Mouse (Mus musculus) large intestine, adult 2 months (tissue): ENCODE measurements around the gene Nmu. TPM values are rescaled to one million over a fixed set of nuclear protein-coding genes. Genes with fewer than 3 reads are reported as not detected.

Experiments
- DNase-seq: peaks from one replicate; pipeline ENCODE4 v3.0.0-alpha.2; 2012; ENCODE audit warnings: low read depth, low spot score
- WGBS: fragments of 180-500 bp; shearing (Covaris S2); methylation state at CpG from one replicate; pipeline ENCODE4 v1.1.7; 2018; 5-methylcytosine and 5-hydroxymethylcytosine counted together
- polyA plus RNA-seq: library from polyadenylated mRNA; depleted of rRNA; stranded (reverse); fragments of >200 nt; gene quantifications from 2 replicates; pipeline ENCODE4 v1.2.3, GENCODE M21; 2012; rRNA removed

Gene Nmu
- polyA plus RNA-seq, 1 experiment = 1.6 TPM

GRCm38 (mm10) chr5:76325113-76325512 lies 38.5 kb downstream of the Nmu start:
- WGBS = 87% methylated on average over 4 of the region's 4 CpGs

DNA sequence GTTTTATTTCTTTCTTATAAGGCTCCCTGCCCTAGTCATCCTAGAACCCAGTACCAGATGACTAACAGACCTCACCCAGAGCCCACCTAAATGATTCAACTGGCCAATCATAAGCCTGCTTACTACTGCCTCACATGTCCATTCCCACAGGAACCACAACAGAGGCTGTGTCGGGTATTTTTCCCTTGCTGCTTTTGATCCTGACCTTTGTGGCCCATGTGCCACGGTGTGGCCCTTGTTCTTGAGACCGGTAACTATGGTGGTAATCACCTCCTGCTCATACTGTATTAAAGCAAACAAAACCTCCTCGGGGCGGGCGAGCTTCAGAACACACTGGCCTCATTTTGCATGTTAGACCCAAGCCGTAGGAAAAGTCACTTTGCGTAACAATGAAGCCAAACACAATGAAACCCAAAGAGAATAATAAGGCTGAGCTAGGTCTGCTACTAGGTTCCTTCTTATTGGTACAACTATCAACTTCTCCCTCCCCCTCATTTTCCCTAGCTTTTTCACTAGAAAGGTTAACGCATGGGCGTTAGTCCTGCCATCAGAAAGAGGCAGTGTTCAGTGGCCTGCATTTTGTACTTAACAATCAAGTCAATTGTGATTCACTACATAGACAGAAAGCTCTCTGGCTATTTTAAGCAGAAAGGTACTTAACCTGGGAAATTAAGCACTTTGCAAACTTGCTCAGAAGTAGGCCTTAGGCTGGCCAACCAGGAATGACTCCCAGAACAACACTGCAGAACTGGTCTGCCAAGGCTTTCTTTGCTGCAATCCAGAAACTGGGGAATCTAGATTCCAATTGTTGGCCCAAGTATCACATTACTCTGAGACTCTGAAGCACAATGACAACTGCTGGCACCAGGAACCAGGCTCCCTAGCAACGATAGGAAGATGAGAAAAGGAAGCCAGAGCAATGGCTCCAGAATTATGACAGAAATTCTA lies 42.1 kb downstream of the Nmu start:
- no peak for DNase-seq
- 41% methylated on average over 11 of the region's 11 CpGs for WGBS

More at GRCm38 (mm10) chr5:76325113-76325512, 38.5 kb downstream of the Nmu start:
- no peak for DNase-seq

GRCm38 (mm10) chr5:76308206-76308605 lies 55.4 kb downstream of the Nmu start:
- 40% methylated on average over 2 of the region's 2 CpGs for WGBS
- DNase-seq = no peak

DNA sequence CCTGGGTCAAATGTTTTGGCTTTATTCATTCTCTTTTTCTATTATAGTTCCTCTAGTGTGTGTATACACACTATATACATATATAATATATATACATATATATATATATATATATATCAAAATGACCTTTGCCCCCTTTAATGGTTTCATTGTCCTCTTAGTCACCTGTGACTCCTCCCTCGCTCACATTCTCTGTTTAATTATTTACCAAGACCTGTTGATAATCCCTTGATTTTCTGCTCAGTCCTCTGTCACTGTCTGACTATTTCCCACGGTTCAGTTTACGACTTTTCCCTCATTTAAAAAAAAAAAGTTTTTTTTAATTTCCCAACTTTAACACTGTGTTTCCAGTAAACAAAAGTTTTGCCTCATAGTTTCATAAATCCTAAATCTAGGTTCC lies 57.3 kb downstream of the Nmu start:
- no peak for DNase-seq
- 29% methylated on average over 3 of the region's 3 CpGs for WGBS

GRCm38 (mm10) chr5:76305616-76306015 lies 58.0 kb downstream of the Nmu start:
- WGBS = 5% methylated on average over 8 of the region's 8 CpGs
- no peak for DNase-seq

DNA sequence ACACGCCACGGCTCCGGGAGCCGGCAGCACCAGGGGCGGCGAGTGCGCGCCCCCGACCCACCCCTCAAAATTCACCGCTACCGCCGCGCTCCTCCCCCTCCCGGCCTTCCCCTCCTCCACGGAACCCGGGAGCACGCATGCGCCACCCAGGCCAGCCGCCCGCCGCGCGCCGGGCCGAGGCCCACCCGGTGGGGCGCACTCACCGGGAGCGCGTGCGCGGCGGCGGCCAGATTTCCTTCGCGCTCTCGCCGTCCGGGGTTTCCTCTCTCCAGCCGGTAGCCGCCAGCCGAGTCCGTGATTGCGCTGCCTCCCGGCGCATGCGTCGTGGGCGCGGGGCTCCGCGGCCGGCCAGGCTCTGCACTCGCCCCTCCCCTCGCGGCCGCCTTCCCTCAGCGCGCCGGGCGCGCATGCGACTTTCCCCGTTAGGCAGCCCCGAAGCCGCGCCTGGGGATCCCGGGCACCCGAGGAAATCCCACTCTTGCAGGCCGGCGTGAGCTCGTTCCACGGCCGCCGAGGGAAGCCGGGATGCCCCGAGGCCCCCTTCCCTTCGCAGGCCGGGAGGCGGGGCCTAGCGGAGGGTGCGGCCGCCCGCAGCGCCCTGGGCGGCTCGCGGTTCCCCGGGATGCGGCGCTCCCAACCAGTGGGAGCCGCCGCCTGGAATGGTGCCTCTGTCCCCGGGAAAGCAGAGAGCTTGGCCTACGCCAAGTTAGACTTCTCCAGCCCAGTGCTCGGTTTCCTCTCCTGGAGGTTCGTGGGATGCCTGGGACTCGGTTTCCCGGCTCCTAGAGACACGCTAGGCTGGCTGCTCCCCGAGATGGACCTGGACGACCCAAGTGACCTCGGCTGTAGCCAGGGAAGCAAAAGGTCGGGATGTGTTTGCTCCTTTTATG lies 58.9 kb downstream of the Nmu start, which contains the start of gene Clock:
Gene Clock (minus strand): TSS at position 341 of the 890 bp plus-strand sequence.
- under 1% methylated on average over 96 of the region's 104 CpGs for WGBS
- no peak for DNase-seq

DNA sequence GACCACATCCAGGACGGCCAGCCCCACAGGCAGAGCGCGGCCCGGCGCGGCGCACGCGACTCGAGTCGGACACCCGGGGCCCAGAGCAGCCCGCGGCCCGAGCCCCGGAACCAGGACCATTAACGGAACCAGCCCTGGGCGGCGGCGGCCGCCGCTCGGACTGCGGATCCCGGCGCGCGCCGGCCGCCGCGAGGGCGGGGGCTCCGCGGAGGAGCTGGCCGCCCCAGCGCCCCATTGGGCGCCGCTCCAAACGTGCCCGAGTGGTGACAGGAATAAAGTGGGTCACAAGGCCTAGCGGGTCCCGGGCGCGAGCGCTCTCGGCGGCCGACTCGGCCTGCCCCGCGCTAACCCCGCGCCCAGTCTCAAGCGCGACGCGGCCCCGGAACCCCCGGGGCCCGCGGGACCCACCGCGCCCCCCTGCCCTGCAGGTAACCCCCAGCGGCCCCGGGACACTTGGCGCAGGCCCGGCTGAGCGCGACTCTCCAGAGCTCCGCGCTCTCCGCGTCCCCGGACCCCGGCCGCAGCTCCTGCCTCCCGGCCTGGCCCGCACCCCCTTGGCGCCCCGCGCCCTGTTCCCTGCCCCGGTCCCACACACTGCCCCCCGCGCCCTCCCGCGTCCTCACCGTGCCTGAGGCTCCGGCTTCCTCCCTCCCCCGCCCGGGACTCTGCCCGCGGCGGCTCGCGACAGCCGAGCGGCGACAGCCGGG lies 59.7 kb downstream of the Nmu start:
- DNase-seq = no peak
- 1% methylated on average over 98 of the region's 100 CpGs for WGBS

GRCm38 (mm10) chr5:76303379-76303744 lies 60.2 kb downstream of the Nmu start:
- DNase-seq = no peak
- 2% methylated on average over 11 of the region's 11 CpGs for WGBS

GRCm38 (mm10) chr5:76302009-76302408 lies 61.6 kb downstream of the Nmu start:
- no peak for DNase-seq
- 41% methylated on average over 2 of the region's 2 CpGs for WGBS

GRCm38 (mm10) chr5:76289234-76289691 lies 74.3 kb downstream of the Nmu start:
- 60% methylated on average over 8 of the region's 8 CpGs for WGBS
- no peak for DNase-seq

- DNase-seq = no peak
- 91% methylated on average over 3 of the region's 3 CpGs for WGBS
Observed at GRCm38 (mm10) chr5:76288256-76288655, 75.3 kb downstream of the Nmu start.

- DNase-seq = no peak
- 77% methylated on average over 5 of the region's 5 CpGs for WGBS
Observed at GRCm38 (mm10) chr5:76287062-76287461, 76.5 kb downstream of the Nmu start.

GRCm38 (mm10) chr5:76285699-76286098 lies 77.9 kb downstream of the Nmu start:
- DNase-seq = no peak
- 86% methylated on average over 4 of the region's 4 CpGs for WGBS

DNA sequence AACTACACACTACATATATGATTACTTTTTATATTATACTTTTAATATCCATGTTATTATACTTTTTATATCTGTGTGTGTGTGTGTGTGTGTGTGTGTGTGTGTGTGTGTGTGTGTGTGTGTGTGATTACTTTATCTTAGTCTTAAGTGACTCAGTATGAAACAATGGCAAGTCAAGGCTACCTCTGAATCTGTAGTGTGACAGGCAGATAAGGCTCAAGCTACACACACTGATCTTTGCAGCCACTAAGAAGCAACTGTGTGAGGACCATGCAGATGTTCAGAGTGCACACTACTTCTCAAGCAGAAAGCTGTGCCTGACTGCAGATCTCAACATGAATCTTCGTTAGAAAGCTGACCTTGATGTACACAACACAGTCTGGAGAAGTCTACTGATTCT lies 79.7 kb downstream of the Nmu start:
- DNase-seq = no peak
- 75% methylated on average over 1 of the region's 1 CpGs for WGBS

Other genes starting within 250 kb of the Nmu start
- gene Srd5a3, start 223.5 kb downstream of the Nmu start, polyA plus RNA-seq = 55.9 and 60.8 TPM in 2 replicates
- 44.5 and 49.4 TPM in 2 replicates for gene Tmem165, start 179.9 kb downstream of the Nmu start, polyA plus RNA-seq
- gene Clock, start 59.0 kb downstream of the Nmu start, polyA plus RNA-seq = 6.0 and 15.0 TPM in 2 replicates
- gene Pdcl2, start 32.6 kb downstream of the Nmu start, polyA plus RNA-seq = not detected in 2 replicates
- gene Gm7271, start 120.3 kb upstream of the Nmu start, polyA plus RNA-seq = not detected in 2 replicates
- 17.6 and 23.7 TPM in 2 replicates for gene Exoc1, start 165.5 kb upstream of the Nmu start, polyA plus RNA-seq
- 0.47 and 1.1 TPM in 2 replicates for gene Cep135, start 224.9 kb upstream of the Nmu start, polyA plus RNA-seq